Mouse (Mus musculus): ENCODE results near the gene Ctsz. TPM values are rescaled to one million over a fixed set of nuclear protein-coding genes. Genes with fewer than 3 reads are reported as not detected.

The Ctsz gene
- total RNA-seq, 2 experiments from 2014 or later, result 46.0 to 69.2 TPM

- 0 out of 2 replicates have a peak, but pooled peaks have one; percentile 26 for ATAC-seq (replicated peaks; ENCODE audit: low FRiP score, low TSS enrichment, poor library complexity, severe bottlenecking)
Measured at GRCm38 (mm10) chr2:174400396-174400795, 38.4 kb downstream of the Ctsz start.

GRCm38 (mm10) chr2:174397881-174398280 is 41.0 kb downstream of the Ctsz start:
- ATAC-seq (replicated peaks; ENCODE audit: low FRiP score, low TSS enrichment, poor library complexity, severe bottlenecking), result no peak

- no peak for ATAC-seq (replicated peaks; ENCODE audit: low FRiP score, low TSS enrichment, poor library complexity, severe bottlenecking)
Measured at GRCm38 (mm10) chr2:174397065-174397464, 41.8 kb downstream of the Ctsz start.

- ATAC-seq (replicated peaks; ENCODE audit: low FRiP score, low TSS enrichment, poor library complexity, severe bottlenecking), result no peak
Measured at GRCm38 (mm10) chr2:174396643-174397042, 42.2 kb downstream of the Ctsz start.

GRCm38 (mm10) chr2:174393383-174393782 is 45.5 kb downstream of the Ctsz start:
- no peak for ATAC-seq (replicated peaks; ENCODE audit: low FRiP score, low TSS enrichment, poor library complexity, severe bottlenecking)

GRCm38 (mm10) chr2:174392554-174392953 is 46.3 kb downstream of the Ctsz start:
- ATAC-seq (replicated peaks; ENCODE audit: low FRiP score, low TSS enrichment, poor library complexity, severe bottlenecking), result no peak

GRCm38 (mm10) chr2:174391936-174392335 is 46.9 kb downstream of the Ctsz start:
- ATAC-seq (replicated peaks; ENCODE audit: low FRiP score, low TSS enrichment, poor library complexity, severe bottlenecking), result no peak

- ATAC-seq (replicated peaks; ENCODE audit: low FRiP score, low TSS enrichment, poor library complexity, severe bottlenecking), result no peak
Measured at GRCm38 (mm10) chr2:174381021-174381420, 57.8 kb downstream of the Ctsz start.

Other genes with a start within 250 kb of the Ctsz start
- gene Gnas, start 154.7 kb downstream of the Ctsz start, total RNA-seq (2014; fragmentation: Nextera tagmentation), result 439 and 465 TPM in 2 replicates
- 227 and 273 TPM in 2 replicates for gene Gnas, start 154.7 kb downstream of the Ctsz start, total RNA-seq (2017)
- gene Gm20721, start 92.3 kb downstream of the Ctsz start, total RNA-seq (2014; fragmentation: Nextera tagmentation), result 0.13 TPM in 1 of 2 replicates, not detected in the other
- gene Gm20721, start 92.3 kb downstream of the Ctsz start, total RNA-seq (2017), result 2.7 and 5.7 TPM in 2 replicates
- gene Nelfcd, start 23.2 kb downstream of the Ctsz start, total RNA-seq (2014; fragmentation: Nextera tagmentation), result 73.4 and 90.4 TPM in 2 replicates
- 49.0 and 50.4 TPM in 2 replicates for gene Nelfcd, start 23.2 kb downstream of the Ctsz start, total RNA-seq (2017)
- not detected in 2 replicates for gene Tubb1, start 11.7 kb upstream of the Ctsz start, total RNA-seq (2014; fragmentation: Nextera tagmentation)
- 1.5 and 3.5 TPM in 2 replicates for gene Tubb1, start 11.7 kb upstream of the Ctsz start, total RNA-seq (2017)
- gene Atp5e, start 25.1 kb upstream of the Ctsz start, total RNA-seq (2014; fragmentation: Nextera tagmentation), result 794 and 967 TPM in 2 replicates
- gene Atp5e, start 25.1 kb upstream of the Ctsz start, total RNA-seq (2017), result 188 and 249 TPM in 2 replicates
- gene Prelid3b, start 34.0 kb upstream of the Ctsz start, total RNA-seq (2014; fragmentation: Nextera tagmentation), result 75.0 and 119 TPM in 2 replicates
- gene Prelid3b, start 34.0 kb upstream of the Ctsz start, total RNA-seq (2017), result 168 and 233 TPM in 2 replicates
- 8.0 and 9.4 TPM in 2 replicates for gene Zfp831, start 204.5 kb upstream of the Ctsz start, total RNA-seq (2014; fragmentation: Nextera tagmentation)
- gene Zfp831, start 204.5 kb upstream of the Ctsz start, total RNA-seq (2017), result 4.0 and 4.7 TPM in 2 replicates

Measured in megakaryocyte-erythroid progenitor cell, adult 5-6 weeks (primary cell).